Mouse (Mus musculus): Measurements from ENCODE around the gene Tmem94. TPM values are rescaled to one million over a fixed set of nuclear protein-coding genes. Genes with fewer than 3 reads are reported as not detected.
A peak's percentile ranks its signal among the peaks of the same experiment; 100 is the strongest.

The Tmem94 gene
- polyA plus RNA-seq, 1 experiment from 2014 or later: 15.4 TPM

DNA sequence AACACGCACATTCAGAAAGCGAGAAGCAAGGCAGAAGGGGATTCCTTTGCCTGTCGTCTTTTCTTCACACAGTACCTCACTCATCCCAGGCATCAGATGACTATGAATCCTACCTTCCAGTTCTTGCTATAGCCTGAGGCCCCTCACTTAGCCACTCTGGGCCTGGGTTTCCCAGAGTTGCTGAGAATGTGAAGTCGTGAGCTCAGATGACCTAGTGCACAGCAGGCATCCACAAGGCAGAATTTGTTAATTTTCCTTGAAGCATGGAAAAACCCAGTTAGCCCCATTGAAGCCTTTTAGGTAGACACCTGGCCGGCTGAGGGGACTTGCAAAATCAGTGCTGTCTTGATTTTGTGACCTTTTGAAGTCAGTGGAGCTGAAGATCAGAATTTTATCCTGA is 61.3 kb downstream of the Tmem94 start:
- Histone ChIP-seq H3K4me2 (ENCODE audit: low read depth, low read length) (no peak overlapping the region), H3K27me3 (replicated peaks; ENCODE audit: control insufficient read depth, insufficient read depth, low read length) (peaks cover 32% of the 10 kb centered on the region)
- 32% methylated on average over 5 of the region's 5 CpGs for WGBS

DNA sequence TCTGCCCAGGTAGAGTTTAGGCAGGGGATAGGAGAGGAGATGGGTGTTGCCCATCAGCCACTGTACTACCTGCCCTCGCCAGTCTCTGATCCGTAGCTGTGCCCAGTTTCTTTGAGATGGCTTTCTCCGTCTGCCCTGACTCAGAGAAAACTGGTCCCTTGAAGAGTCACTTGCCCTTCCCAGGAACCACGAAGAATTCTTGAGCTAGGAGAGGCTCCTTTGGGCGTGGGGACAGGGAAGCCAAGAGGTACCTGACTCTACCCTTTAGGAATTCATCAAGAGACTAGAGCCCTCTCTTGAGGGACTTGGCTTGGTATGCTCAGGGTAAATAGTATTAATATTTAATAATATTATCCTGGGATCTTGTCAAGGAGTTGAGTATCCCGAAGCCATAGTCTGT is 62.4 kb downstream of the Tmem94 start:
- Histone ChIP-seq H3K4me3 (ENCODE audit: low read depth, low read length) (no peak overlapping the region), H3K4me1 (ENCODE audit: control insufficient read depth, insufficient read depth, low read length) (peaks cover 10% of the 10 kb centered on the region), H3K4me2 (ENCODE audit: low read depth, low read length) (no peak overlapping the region), H3K9ac (ENCODE audit: low read depth, low read length) (no peak overlapping the region), H3K27me3 (replicated peaks; ENCODE audit: control insufficient read depth, insufficient read depth, low read length) (peaks cover 36% of the 10 kb centered on the region), H3K36me3 (ENCODE audit: control insufficient read depth, insufficient read depth, low read length) (no peaks in the 10 kb centered on the region), H3K27ac (replicated peaks; ENCODE audit: low read depth, low read length) (no peak overlapping the region), H3K9me3 (ENCODE audit: control insufficient read depth, low read length) (no peaks in the 10 kb centered on the region)
- no peak for ATAC-seq (ENCODE audit: low read depth)
- 81% methylated on average over 6 of the region's 6 CpGs for WGBS
- DNase-seq (ENCODE audit: low spot score): no peak

More for the DNA sequence above, 61.3 kb downstream of the Tmem94 start:
- Histone ChIP-seq H3K4me1 (ENCODE audit: control insufficient read depth, insufficient read depth, low read length) (peaks cover 5% of the 10 kb centered on the region), H3K9me3 (ENCODE audit: control insufficient read depth, low read length) (no peaks in the 10 kb centered on the region), H3K36me3 (ENCODE audit: control insufficient read depth, insufficient read depth, low read length) (peaks cover 8% of the 10 kb centered on the region; the same call in 1 of the 2 replicates), H3K27ac (replicated peaks; ENCODE audit: low read depth, low read length) (no peak overlapping the region), H3K4me3 (ENCODE audit: low read depth, low read length) (no peak overlapping the region), H3K9ac (ENCODE audit: low read depth, low read length) (no peak overlapping the region)
- DNase-seq (ENCODE audit: low spot score): no peak
- no peak for ATAC-seq (ENCODE audit: low read depth)

DNA sequence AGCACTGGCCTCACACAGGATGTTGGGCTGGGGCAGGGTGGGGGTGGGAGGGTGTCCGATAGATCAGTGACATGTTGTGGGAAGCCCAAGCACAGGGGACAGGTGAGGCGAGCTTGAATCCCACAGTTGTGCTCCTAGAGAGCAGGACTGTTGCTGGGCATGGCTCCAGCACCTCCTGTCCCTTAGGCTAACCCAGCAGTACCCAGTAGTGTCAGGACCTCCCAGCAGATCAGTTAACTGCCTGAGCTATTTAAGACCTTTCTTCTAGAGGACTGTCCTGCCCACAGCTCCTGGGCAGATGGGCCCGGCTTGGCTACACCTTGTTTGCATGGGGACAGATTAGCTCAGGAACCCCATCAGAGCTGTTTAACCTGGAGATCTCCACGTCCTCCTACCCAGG is 63.8 kb downstream of the Tmem94 start:
- DNase-seq (ENCODE audit: low spot score) (no peak), ATAC-seq (ENCODE audit: low read depth) (no peak)
- no peak overlapping the region for H3K9ac ChIP-seq (ENCODE audit: low read depth, low read length)
- no peak overlapping the region for H3K4me2 ChIP-seq (ENCODE audit: low read depth, low read length)
- H3K9me3 ChIP-seq (ENCODE audit: control insufficient read depth, low read length): no peaks in the 10 kb centered on the region
- H3K4me3 ChIP-seq (ENCODE audit: low read depth, low read length): no peak overlapping the region
- no peak overlapping the region for H3K27ac ChIP-seq (replicated peaks; ENCODE audit: low read depth, low read length)
- H3K36me3 ChIP-seq (ENCODE audit: control insufficient read depth, insufficient read depth, low read length): no peaks in the 10 kb centered on the region
- H3K4me1 ChIP-seq (ENCODE audit: control insufficient read depth, insufficient read depth, low read length): peaks cover 16% of the 10 kb centered on the region
- peaks cover 34% of the 10 kb centered on the region for H3K27me3 ChIP-seq (replicated peaks; ENCODE audit: control insufficient read depth, insufficient read depth, low read length)
- 65% methylated on average over 4 of the region's 4 CpGs for WGBS

DNA sequence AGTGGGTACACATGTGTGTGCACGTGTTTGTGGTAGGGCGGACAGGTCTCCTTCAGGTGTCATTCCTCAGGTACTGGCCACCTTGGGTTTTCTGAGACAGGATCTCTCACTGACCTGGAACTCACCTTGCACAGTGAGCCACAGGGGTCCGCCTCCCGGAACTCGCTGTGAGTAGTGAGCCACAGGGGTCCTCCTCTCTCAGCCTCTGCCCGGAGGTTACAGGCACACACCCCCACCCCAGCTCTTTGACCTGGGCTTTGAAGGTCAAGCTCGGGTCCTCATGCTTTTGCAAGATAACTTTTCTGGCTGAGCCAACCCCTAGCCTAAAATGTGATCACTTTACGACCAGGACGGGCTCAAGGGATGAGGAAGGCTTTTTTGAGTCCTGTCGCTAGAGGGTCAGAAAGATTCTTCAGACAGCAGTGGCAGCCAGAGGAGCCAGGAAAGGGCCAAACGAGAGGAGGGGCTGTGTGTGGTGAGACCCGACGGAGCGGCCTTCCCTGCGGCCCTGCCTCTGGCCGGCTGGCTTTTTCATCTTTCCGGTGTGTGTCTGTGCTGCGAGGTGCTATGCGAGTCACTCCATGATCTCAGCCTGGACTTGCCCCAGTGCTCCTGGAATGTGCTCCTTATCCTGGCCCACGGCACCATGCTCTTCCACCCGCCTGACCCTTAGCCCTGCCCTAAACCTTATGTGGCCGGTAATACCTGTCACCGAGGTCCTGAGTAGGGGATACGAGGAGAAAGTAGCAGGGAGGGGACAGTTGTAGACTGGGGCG is 65.5 kb downstream of the Tmem94 start:
- no peak overlapping the region for H3K27ac ChIP-seq (replicated peaks; ENCODE audit: low read depth, low read length)
- no peak for DNase-seq (ENCODE audit: low spot score)
- 25% methylated on average over 25 of the region's 25 CpGs for WGBS

DNA sequence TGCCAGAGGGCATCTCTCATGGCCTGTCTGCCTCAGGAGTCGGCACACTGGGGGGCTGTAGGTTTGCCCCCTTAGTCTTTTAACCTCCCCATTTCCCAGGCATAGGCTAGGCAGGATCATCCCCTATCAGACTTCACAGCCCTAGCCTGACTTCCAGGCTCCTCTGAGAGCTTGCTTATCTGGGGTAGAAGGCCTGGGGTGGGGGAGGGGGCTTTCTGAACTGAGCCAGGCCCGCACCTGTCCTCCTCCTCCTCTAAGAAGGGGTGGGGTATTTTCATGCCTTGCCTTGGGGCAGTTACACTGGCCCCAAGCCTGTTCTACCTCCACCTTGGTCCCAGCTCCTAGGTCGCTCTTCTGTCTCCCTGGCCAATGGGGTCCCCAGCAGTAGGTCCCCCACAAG is 66.3 kb downstream of the Tmem94 start:
- peaks cover 17% of the 10 kb centered on the region for H3K27me3 ChIP-seq (replicated peaks; ENCODE audit: control insufficient read depth, insufficient read depth, low read length)
- no peak overlapping the region for H3K9ac ChIP-seq (ENCODE audit: low read depth, low read length)
- ATAC-seq (ENCODE audit: low read depth) (no peak), DNase-seq (ENCODE audit: low spot score) (no peak)
- no peaks in the 10 kb centered on the region for H3K9me3 ChIP-seq (ENCODE audit: control insufficient read depth, low read length)
- H3K4me1 ChIP-seq (ENCODE audit: control insufficient read depth, insufficient read depth, low read length): peaks cover 16% of the 10 kb centered on the region
- no peak overlapping the region for H3K4me3 ChIP-seq (ENCODE audit: low read depth, low read length)
- H3K4me2 ChIP-seq (ENCODE audit: low read depth, low read length): no peak overlapping the region
- no peak overlapping the region for H3K27ac ChIP-seq (replicated peaks; ENCODE audit: low read depth, low read length)
- H3K36me3 ChIP-seq (ENCODE audit: control insufficient read depth, insufficient read depth, low read length): no peaks in the 10 kb centered on the region
- WGBS: 37% methylated on average over 3 of the region's 3 CpGs

More for the DNA sequence above, 65.5 kb downstream of the Tmem94 start:
- Histone ChIP-seq H3K4me1 (ENCODE audit: control insufficient read depth, insufficient read depth, low read length) (peaks cover 16% of the 10 kb centered on the region), H3K36me3 (ENCODE audit: control insufficient read depth, insufficient read depth, low read length) (no peaks in the 10 kb centered on the region), H3K4me3 (ENCODE audit: low read depth, low read length) (no peak overlapping the region), H3K9ac (ENCODE audit: low read depth, low read length) (no peak overlapping the region), H3K27me3 (replicated peaks; ENCODE audit: control insufficient read depth, insufficient read depth, low read length) (peaks cover 21% of the 10 kb centered on the region), H3K4me2 (ENCODE audit: low read depth, low read length) (no peak overlapping the region), H3K9me3 (ENCODE audit: control insufficient read depth, low read length) (no peaks in the 10 kb centered on the region)
- ATAC-seq (ENCODE audit: low read depth): 0 out of 2 replicates have a peak, but pooled peaks have one; percentile 4

DNA sequence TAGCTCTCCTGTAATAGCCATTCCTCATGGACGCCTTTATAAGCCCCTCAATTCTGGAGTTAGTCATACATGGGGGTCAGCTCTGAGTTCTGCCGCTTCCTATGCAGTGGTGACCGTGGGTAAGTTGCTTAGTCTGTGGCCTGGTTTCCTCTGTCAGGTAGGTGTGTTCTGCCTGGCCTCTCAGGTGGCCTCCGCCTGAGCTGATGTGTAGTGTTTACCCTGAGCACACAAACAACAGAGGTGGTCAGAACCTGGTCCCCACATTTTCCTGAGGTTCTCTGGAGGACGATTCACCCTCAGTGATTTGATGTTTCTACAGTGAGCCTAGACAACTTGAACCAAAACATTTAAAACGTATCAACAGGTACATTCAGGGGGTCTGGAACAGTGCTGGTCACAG is 66.8 kb downstream of the Tmem94 start:
- H3K36me3 ChIP-seq (ENCODE audit: control insufficient read depth, insufficient read depth, low read length): no peaks in the 10 kb centered on the region
- H3K9me3 ChIP-seq (ENCODE audit: control insufficient read depth, low read length): no peaks in the 10 kb centered on the region
- H3K9ac ChIP-seq (ENCODE audit: low read depth, low read length): no peak overlapping the region
- no peak overlapping the region for H3K4me3 ChIP-seq (ENCODE audit: low read depth, low read length)
- DNase-seq (ENCODE audit: low spot score) (no peak), ATAC-seq (ENCODE audit: low read depth) (no peak)
- H3K27ac ChIP-seq (replicated peaks; ENCODE audit: low read depth, low read length): no peak overlapping the region
- H3K27me3 ChIP-seq (replicated peaks; ENCODE audit: control insufficient read depth, insufficient read depth, low read length): peaks cover 17% of the 10 kb centered on the region
- H3K4me2 ChIP-seq (ENCODE audit: low read depth, low read length): no peak overlapping the region
- WGBS: 65% methylated on average over 6 of the region's 6 CpGs
- H3K4me1 ChIP-seq (ENCODE audit: control insufficient read depth, insufficient read depth, low read length): peaks cover 16% of the 10 kb centered on the region

DNA sequence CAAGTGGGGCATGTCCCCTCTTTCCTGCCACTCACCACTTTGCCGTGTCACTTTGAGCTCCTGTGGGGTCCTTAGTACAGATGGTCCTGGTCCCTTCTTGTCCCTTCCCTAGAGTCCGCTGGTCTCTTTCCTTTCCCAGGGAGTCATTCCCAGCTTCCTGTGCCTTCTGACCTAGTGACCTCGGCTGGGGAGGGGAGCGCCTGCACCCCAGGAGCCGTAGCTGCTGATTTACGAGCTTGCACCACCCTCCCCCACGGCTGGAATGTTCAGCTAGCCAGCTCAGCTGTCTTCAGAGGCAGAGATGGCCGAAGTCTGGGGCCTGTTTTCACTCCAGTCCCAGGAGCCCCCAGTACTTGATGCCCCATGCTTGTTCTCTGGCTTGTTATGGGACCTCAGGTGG is 67.3 kb downstream of the Tmem94 start:
- no peaks in the 10 kb centered on the region for H3K36me3 ChIP-seq (ENCODE audit: control insufficient read depth, insufficient read depth, low read length)
- ATAC-seq (ENCODE audit: low read depth): no peak
- H3K4me3 ChIP-seq (ENCODE audit: low read depth, low read length): no peak overlapping the region
- no peak overlapping the region for H3K9ac ChIP-seq (ENCODE audit: low read depth, low read length)
- H3K27me3 ChIP-seq (replicated peaks; ENCODE audit: control insufficient read depth, insufficient read depth, low read length): peaks cover 17% of the 10 kb centered on the region
- H3K4me1 ChIP-seq (ENCODE audit: control insufficient read depth, insufficient read depth, low read length): peaks cover 16% of the 10 kb centered on the region
- no peak overlapping the region; the same call in 1 of the 2 replicates for H3K27ac ChIP-seq (replicated peaks; ENCODE audit: low read depth, low read length)
- H3K4me2 ChIP-seq (ENCODE audit: low read depth, low read length): no peak overlapping the region
- 17% methylated on average over 8 of the region's 8 CpGs for WGBS
- H3K9me3 ChIP-seq (ENCODE audit: control insufficient read depth, low read length): no peaks in the 10 kb centered on the region
- peak; percentile 55 for DNase-seq (ENCODE audit: low spot score)

DNA sequence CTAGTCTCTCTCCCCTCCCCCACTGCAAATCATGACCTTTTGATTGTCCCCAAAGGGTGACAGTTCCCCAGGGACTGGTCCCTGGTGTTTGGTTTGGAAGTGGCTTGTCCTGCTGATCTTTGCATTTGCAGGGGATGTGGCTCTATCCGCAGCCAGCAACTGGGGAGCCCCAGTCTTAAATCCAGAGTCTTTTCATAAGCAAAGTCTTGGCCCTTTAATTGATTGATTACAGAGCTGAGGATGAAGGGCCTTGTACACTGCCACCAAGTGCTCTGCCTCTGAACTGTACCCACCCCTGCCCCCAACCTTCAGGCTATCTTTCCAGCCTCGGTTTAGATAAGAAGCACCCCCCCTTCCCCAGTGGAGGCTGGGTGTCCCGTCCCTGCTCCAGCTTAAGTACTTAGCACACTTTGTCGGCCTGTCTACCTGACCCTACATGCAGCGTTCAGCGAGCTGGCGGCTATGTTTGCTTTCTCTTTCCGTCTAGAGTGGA is 67.8 kb downstream of the Tmem94 start:
- H3K9me3 ChIP-seq (ENCODE audit: control insufficient read depth, low read length): no peaks in the 10 kb centered on the region
- peaks cover 16% of the 10 kb centered on the region for H3K4me1 ChIP-seq (ENCODE audit: control insufficient read depth, insufficient read depth, low read length)
- 17% methylated on average over 8 of the region's 8 CpGs for WGBS
- no peak for ATAC-seq (ENCODE audit: low read depth)
- peaks cover 17% of the 10 kb centered on the region for H3K27me3 ChIP-seq (replicated peaks; ENCODE audit: control insufficient read depth, insufficient read depth, low read length)
- no peak for DNase-seq (ENCODE audit: low spot score)
- no peak overlapping the region for H3K4me2 ChIP-seq (ENCODE audit: low read depth, low read length)
- H3K36me3 ChIP-seq (ENCODE audit: control insufficient read depth, insufficient read depth, low read length): no peaks in the 10 kb centered on the region
- H3K4me3 ChIP-seq (ENCODE audit: low read depth, low read length): no peak overlapping the region
- H3K27ac ChIP-seq (replicated peaks; ENCODE audit: low read depth, low read length): no peak overlapping the region; the same call in 1 of the 2 replicates
- no peak overlapping the region for H3K9ac ChIP-seq (ENCODE audit: low read depth, low read length)

DNA sequence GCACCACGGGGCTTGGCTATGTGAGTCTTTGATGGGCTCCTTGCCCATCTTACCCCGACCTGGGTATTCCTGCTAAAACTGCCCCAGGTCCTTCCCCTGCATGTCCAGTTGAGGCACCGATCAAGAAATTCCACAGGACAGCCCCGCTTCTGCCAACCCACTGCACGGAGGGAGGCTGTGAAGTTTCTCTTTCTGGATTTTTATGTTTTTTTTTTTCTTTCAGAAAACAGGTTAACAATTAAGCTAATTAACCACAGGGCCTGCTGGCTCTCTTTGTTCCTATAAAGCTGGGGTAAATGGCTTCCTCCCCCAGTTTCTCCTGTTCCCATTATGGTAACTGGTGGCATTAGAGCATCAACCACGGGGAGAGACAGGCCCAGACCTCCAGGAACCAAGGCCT is 68.8 kb downstream of the Tmem94 start:
- H3K36me3 ChIP-seq (ENCODE audit: control insufficient read depth, insufficient read depth, low read length): no peaks in the 10 kb centered on the region
- H3K4me2 ChIP-seq (ENCODE audit: low read depth, low read length): no peak overlapping the region
- H3K9me3 ChIP-seq (ENCODE audit: control insufficient read depth, low read length): no peaks in the 10 kb centered on the region
- no peak overlapping the region for H3K4me3 ChIP-seq (ENCODE audit: low read depth, low read length)
- 59% methylated on average over 6 of the region's 6 CpGs for WGBS
- H3K9ac ChIP-seq (ENCODE audit: low read depth, low read length): no peak overlapping the region
- peaks cover 17% of the 10 kb centered on the region for H3K27me3 ChIP-seq (replicated peaks; ENCODE audit: control insufficient read depth, insufficient read depth, low read length)
- no peak overlapping the region for H3K27ac ChIP-seq (replicated peaks; ENCODE audit: low read depth, low read length)
- peaks cover 20% of the 10 kb centered on the region for H3K4me1 ChIP-seq (ENCODE audit: control insufficient read depth, insufficient read depth, low read length)
- no peak for ATAC-seq (ENCODE audit: low read depth)
- no peak for DNase-seq (ENCODE audit: low spot score)
